Mouse (Mus musculus) hindbrain, embryonic 11.5 days (tissue): ENCODE measurements around the gene Fmo5. TPM values are rescaled to one million over a fixed set of nuclear protein-coding genes. Genes with fewer than 3 reads are reported as not detected.
A peak's percentile ranks its signal among the peaks of the same experiment; 100 is the strongest.

Source experiments
- ATAC-seq: fragments of 200-750 bp; cut with Nextera tagmentation; 2 replicates; pipeline ENCODE4 v1.8.0; 2017; ENCODE audit warnings: mild to moderate bottlenecking, moderate TSS enrichment, moderate library complexity; ENCODE audit not compliant: low FRiP score
- DNase-seq: peaks from one replicate; pipeline ENCODE4 v3.0.0-alpha.2; 2015; ENCODE audit warnings: low spot score
- H3K27ac ChIP-seq: fragments of 300-500 bp; sonication (generic); 2 replicates; pipeline ENCODE4 v1.5.1; 2014; ENCODE audit warnings: mild to moderate bottlenecking, low read depth, low read length
- H3K27me3 ChIP-seq: fragments of 300-500 bp; sonication (generic); 2 replicates; pipeline ENCODE4 v1.6.1; 2014; ENCODE audit warnings: mild to moderate bottlenecking, low read length, moderate library complexity, mixed read lengths; ENCODE audit not compliant: control insufficient read depth, insufficient read depth
- H3K36me3 ChIP-seq: fragments of 300-500 bp; sonication (generic); 2 replicates; pipeline ENCODE4 v1.6.1; 2014; ENCODE audit warnings: mild to moderate bottlenecking, low read length, moderate library complexity, mixed read lengths; ENCODE audit not compliant: control insufficient read depth, insufficient read depth
- H3K4me1 ChIP-seq: fragments of 300-500 bp; sonication (generic); replicated peaks from 2 replicates; pipeline ENCODE4 v1.6.1; 2014; ENCODE audit warnings: low read length, mixed read lengths; ENCODE audit not compliant: control insufficient read depth, insufficient read depth
- H3K4me2 ChIP-seq: fragments of 300-500 bp; sonication (generic); replicated peaks from 2 replicates; pipeline ENCODE4 v1.6.1; 2014; ENCODE audit warnings: mild to moderate bottlenecking, low read depth, low read length
- H3K4me3 ChIP-seq: fragments of 300-500 bp; sonication (generic); 2 replicates; pipeline ENCODE4 v1.5.1; 2014; ENCODE audit warnings: low read depth, low read length
- H3K9ac ChIP-seq: fragments of 300-500 bp; sonication (generic); 2 replicates; pipeline ENCODE4 v1.6.1; 2014; ENCODE audit warnings: low read depth, low read length
- H3K9me3 ChIP-seq: fragments of 300-500 bp; sonication (generic); 2 replicates; pipeline ENCODE4 v1.6.1; 2016; ENCODE audit warnings: low read length; ENCODE audit not compliant: control insufficient read depth
- WGBS: fragments of 180-500 bp; shearing (Covaris S2); extraction: QIAGEN DNeasy Blood & Tissue Kit; methylation state at CpG from one replicate; pipeline ENCODE4 v1.1.7; 2014; 5-methylcytosine and 5-hydroxymethylcytosine counted together
- polyA plus RNA-seq: library from polyadenylated mRNA; unstranded; fragments of >200 nt; fragmentation: Nextera tagmentation; extraction: Ambion mirVana; gene quantifications from 2 replicates; pipeline ENCODE4 v1.2.1, GENCODE M21; 2014

Fmo5 gene
- polyA plus RNA-seq, 1 experiment from 2014 or later, result 0.60 TPM

DNA sequence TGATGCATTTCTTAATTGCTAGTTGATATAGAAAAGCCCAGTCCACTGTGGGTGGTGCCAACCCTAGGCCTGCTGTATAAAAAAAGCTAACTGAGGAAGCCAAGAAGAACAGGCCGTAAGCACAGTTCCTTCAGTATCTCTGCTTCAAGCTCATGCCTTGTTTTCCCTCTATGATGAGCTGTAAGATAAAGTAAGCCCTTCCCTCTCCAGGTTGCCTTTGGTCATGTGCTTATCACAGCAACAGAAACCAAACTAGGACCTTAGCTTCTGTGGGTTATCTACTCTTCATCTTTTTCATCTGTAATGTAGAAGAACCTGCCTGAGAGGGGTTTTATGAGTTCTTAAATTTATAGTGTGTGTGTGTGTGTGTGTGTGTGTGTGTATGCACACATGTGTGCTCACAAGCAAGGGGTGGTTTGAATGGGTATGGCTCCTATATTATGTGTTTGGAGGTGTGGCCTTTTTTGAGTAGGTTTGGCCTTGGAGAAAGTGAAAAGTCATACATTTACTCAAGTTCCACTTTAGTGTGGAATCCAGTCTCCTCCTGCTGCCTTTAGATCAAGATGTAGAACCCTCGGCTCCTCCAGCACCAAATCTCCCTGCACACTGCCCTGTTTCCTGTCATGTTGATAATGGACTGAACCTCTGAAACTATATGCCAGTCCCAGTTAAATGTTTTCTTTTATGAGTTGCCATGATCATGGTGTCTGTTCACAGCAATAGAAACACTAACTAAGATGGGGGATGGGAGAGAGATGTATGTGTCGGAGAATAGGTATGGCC lies 28.4 kb upstream of the Fmo5 start:
- Histone ChIP-seq H3K9ac (no peak overlapping the region), H3K4me2 (no peak overlapping the region), H3K4me3 (no peak overlapping the region), H3K27me3 (no peaks in the 10 kb centered on the region), H3K36me3 (0 out of 2 replicates have a peak, but pooled peaks cover 3% of the 10 kb centered on the region), H3K4me1 (no peaks in the 10 kb centered on the region), H3K9me3 (no peaks in the 10 kb centered on the region), H3K27ac (no peak overlapping the region)
- DNase-seq (no peak), ATAC-seq (no peak)
- 84% methylated on average over 3 of the region's 3 CpGs for WGBS

DNA sequence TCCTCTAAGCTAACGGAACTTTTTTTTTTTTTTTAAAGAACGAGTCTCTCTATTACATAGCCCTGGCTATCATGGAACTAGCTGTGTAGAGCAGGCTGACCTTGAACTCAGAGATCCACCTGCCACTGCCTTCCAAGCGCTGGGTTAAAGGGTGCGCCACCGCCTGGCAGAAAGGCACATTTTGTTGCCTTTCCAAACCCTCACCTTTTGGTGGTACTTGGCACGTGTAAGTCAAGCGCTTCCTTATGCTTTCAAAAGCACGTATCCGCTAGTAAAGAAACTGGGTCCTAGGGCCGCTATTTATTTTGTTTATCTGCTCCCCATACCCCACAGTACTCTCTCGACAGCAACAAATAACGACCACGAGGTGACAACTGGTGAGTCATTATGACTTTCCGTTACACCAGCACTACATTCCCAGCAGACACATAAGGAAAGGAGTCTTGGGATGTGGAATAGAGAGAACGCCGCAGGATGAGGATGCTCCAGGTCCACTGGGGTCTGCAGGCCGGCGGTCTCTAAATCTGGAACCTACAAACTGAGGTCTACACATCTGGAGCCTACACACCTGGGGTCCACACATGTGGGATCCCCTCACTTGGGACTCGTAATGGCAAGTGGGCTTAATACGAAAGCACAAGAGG lies 19.3 kb upstream of the Fmo5 start:
- H3K36me3 ChIP-seq, result no peaks in the 10 kb centered on the region
- H3K9me3 ChIP-seq, result no peaks in the 10 kb centered on the region
- no peaks in the 10 kb centered on the region for H3K27me3 ChIP-seq
- no peaks in the 10 kb centered on the region for H3K4me1 ChIP-seq
- peak; percentile 44 for DNase-seq
- peak overlapping the region; percentile 66 for H3K9ac ChIP-seq
- H3K4me3 ChIP-seq, result peak overlapping the region; percentile 55
- no peak overlapping the region for H3K27ac ChIP-seq
- 5% methylated on average over 20 of the region's 20 CpGs for WGBS
- peak; percentile 25 for ATAC-seq
- H3K4me2 ChIP-seq, result peak overlapping the region; percentile 43

DNA sequence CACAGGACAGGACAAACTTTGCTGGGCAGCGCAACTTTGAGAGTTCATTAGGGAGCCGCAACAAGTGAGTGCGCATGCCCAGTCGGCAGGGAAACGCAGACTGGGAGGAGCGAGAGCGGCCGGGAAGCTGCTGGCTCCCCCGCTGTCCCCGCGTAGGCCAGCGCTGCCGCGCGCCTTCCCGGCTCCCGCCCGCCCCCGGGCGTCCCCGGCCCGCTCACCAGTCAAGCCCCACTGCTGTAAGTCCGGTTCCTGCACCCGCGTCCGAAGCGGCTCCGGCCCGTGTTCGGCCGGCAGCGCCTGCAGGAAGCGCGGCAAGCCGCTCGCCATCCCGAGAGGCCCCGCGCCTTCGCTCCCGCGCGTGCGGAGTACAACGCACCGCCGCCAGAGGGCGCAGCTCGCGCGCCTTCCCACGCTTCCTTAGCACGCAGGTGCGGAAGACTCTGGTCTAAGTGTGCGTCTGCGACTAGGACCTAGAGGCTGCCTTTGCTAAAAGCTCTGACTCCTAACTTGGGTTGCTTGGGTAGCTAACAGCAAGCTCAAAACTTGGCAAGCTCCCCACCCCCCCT lies 18.7 kb upstream of the Fmo5 start, which contains the start of gene Chd1l:
Gene Chd1l (minus strand): TSS at position 359 of the 566 bp plus-strand sequence.
- peak within 1 kb of the TSS; percentile 66 for H3K9ac ChIP-seq
- 1% methylated on average over 53 of the region's 56 CpGs for WGBS
- no peaks in the 10 kb centered on the region for H3K4me1 ChIP-seq
- H3K4me3 ChIP-seq, result peak within 1 kb of the TSS; percentile 55
- H3K27me3 ChIP-seq, result no peaks in the 10 kb centered on the region
- no peaks in the 10 kb centered on the region for H3K36me3 ChIP-seq
- ATAC-seq, result peak; percentile 91
- peak within 1 kb of the TSS; percentile 55 for H3K27ac ChIP-seq
- H3K4me2 ChIP-seq, result peak within 1 kb of the TSS; percentile 43
- peak; percentile 97 for DNase-seq
- H3K9me3 ChIP-seq, result no peaks in the 10 kb centered on the region

DNA sequence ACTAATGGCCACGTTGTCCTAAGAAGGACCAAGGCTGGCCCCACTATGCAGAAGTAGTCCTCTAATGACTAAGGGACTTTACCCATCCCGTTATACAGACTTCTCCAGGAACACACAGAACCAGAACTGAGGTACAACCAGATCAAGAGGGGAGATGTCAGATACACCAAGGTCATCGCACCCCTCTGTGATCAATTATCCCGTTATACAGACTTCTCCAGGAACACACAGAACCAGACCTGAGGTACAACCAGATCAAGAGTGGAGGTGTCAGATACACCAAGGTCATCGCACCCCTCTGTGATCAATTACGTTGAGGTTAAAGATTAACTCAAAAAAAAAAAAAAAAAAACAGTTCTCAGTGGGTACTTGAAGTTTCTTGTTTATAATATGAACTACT lies 17.6 kb upstream of the Fmo5 start:
- Histone ChIP-seq H3K36me3 (no peaks in the 10 kb centered on the region), H3K4me3 (no peak overlapping the region), H3K4me1 (no peaks in the 10 kb centered on the region), H3K4me2 (no peak overlapping the region), H3K9me3 (no peaks in the 10 kb centered on the region), H3K9ac (no peak overlapping the region), H3K27ac (no peak overlapping the region), H3K27me3 (no peaks in the 10 kb centered on the region)
- 86% methylated on average over 6 of the region's 6 CpGs for WGBS
- ATAC-seq (no peak), DNase-seq (no peak)

DNA sequence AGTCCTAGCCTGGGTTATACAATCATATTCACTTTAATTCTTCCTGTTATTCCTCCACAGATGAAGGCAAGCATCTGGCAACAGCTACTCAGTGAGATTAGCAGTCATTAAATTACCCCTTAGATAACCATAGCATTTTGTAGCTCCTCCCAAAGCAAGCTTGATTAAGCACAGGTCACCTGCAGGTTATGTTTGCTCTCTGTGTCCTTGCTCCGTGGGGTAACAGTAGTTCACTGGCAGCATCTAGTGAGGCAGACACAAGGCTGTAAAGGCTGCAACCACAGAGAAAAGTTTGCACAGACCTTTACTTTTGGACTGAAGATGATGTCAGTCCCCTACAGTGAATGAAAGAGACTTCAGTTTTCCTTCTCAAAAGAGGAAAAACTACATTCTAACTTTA lies 13.4 kb upstream of the Fmo5 start:
- no peak for ATAC-seq

DNA sequence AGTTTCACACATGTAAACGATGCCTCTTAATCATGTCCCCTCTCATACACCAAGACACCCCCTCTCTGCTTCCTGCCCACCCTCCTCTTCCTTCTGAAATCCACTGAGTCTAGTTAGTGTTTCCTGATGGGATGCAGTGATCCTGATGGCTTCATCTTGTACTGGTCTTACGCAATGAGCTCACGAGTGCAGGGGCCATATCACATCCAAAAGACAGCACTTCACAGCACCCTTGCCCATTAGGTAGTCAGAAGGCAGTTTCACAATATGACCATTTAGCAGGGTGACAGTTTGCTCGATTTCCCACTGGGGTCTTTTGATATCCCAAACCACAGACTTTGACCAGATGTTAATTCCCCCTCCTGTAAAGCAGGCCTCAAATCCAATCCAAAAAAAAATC lies 12.7 kb upstream of the Fmo5 start:
- 89% methylated on average over 4 of the region's 4 CpGs for WGBS
- no peak for ATAC-seq
- no peaks in the 10 kb centered on the region for H3K27me3 ChIP-seq

More for the DNA sequence above, 13.4 kb upstream of the Fmo5 start:
- Histone ChIP-seq H3K4me3 (no peak overlapping the region), H3K4me1 (no peaks in the 10 kb centered on the region), H3K27me3 (no peaks in the 10 kb centered on the region), H3K9ac (no peak overlapping the region), H3K36me3 (no peaks in the 10 kb centered on the region), H3K9me3 (no peaks in the 10 kb centered on the region), H3K4me2 (no peak overlapping the region), H3K27ac (no peak overlapping the region)
- WGBS, result 57% methylated on average over 1 of the region's 1 CpGs
- no peak for DNase-seq

DNA sequence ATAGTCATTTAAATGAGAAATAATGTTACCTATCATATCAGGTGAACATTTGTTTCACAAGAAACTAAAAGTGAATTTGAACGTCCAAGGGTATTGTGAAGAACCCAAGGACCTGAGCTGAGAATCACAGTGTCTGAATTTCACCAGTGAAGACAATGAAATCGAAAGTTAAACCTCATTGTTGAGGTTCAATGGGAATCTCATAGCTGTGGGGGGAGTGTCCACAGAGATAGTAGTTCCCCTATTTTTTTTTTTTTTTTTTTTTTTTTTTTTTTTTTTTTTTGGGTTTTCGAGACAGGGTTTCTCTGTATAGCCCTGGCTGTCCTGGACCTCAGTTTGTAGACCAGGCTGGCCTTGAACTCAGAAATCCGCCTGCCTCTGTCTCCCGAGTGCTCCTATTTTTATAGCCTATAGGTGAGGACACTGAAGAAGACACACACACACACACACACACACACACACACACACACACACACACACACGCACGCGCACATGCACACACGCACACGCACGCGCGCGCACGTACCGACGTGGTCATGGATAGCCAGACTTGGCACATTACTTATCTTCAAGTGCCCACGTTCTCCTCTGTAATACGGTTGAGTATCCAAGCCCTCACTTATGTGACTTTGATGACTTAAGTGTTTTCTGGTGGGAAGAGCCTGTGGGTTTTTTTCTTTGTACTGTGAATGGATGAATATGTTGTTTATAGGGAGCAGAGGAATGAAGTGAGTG lies 11.3 kb upstream of the Fmo5 start:
- WGBS, result 96% methylated on average over 18 of the region's 19 CpGs
- no peak for ATAC-seq
- DNase-seq, result no peak

More for the DNA sequence above, 12.7 kb upstream of the Fmo5 start:
- DNase-seq, result no peak
- Histone ChIP-seq H3K27ac (no peak overlapping the region), H3K9ac (no peak overlapping the region), H3K4me1 (no peaks in the 10 kb centered on the region), H3K4me2 (no peak overlapping the region), H3K36me3 (no peaks in the 10 kb centered on the region), H3K4me3 (no peak overlapping the region), H3K9me3 (no peaks in the 10 kb centered on the region)

DNA sequence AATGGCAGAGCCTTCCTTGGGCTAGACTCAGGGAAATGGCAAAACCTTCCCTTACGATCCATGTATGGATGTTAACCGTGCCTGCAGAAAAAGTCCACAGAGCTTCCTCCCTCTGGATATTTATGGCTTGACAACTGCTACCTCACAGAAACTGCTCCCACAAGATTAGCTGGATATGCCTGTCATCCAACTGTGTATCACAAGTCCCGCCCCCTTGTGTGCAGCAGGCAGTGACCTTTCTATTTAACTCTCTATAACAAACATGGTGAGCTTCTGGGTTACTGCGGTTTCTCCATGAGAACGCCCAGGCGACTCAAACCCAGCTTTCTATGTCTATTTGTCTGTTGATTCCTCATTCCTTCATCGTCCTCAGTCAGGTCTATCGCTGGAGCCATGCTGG lies 10.7 kb upstream of the Fmo5 start:
- DNase-seq, result no peak
- no peaks in the 10 kb centered on the region for H3K4me1 ChIP-seq
- H3K4me2 ChIP-seq, result no peak overlapping the region
- no peak overlapping the region for H3K27ac ChIP-seq
- H3K27me3 ChIP-seq, result no peaks in the 10 kb centered on the region
- no peak for ATAC-seq
- 91% methylated on average over 8 of the region's 8 CpGs for WGBS
- no peaks in the 10 kb centered on the region for H3K9me3 ChIP-seq
- no peak overlapping the region for H3K9ac ChIP-seq
- no peak overlapping the region for H3K4me3 ChIP-seq
- H3K36me3 ChIP-seq, result no peaks in the 10 kb centered on the region

More for the DNA sequence above, 11.3 kb upstream of the Fmo5 start:
- no peak overlapping the region for H3K4me3 ChIP-seq
- H3K9ac ChIP-seq, result no peak overlapping the region
- no peaks in the 10 kb centered on the region for H3K4me1 ChIP-seq
- H3K27ac ChIP-seq, result no peak overlapping the region
- H3K27me3 ChIP-seq, result no peaks in the 10 kb centered on the region
- no peak overlapping the region for H3K4me2 ChIP-seq
- no peaks in the 10 kb centered on the region for H3K9me3 ChIP-seq
- no peaks in the 10 kb centered on the region for H3K36me3 ChIP-seq
